12 mouse cellular contexts compared by ENCODE assay signal in genomic region chr1:22640568-22640967, GRCm38 (mm10).
DNase-seq lines count a peak whose midpoint lies in the region; ATAC-seq and TF ChIP-seq lines count a peak whose summit lies in the region.
"Had no signal": no experiment of that assay in that cellular context is flagged by ENCODE, and none has a peak within 500 bp of the region (broad histone marks: within the 10 kb centered on the region; RNA-seq: fewer than 3 reads in every experiment).

No protein-coding gene starts in this region.

- H3K9me3 ChIP-seq in midbrain, embryonic 14.5 days (ENCODE audit: control insufficient read depth, low read length), result no peaks in the 10 kb centered on the region
- H3K9me3 ChIP-seq in midbrain, embryonic 10.5 days (replicated peaks), result no peaks in the 10 kb centered on the region
- H3K9me3 ChIP-seq in forebrain, postnatal 0 days (ENCODE audit: low read length), result no peaks in the 10 kb centered on the region
- H3K9me3 ChIP-seq: limb, embryonic 15.5 days; neural tube, embryonic 12.5 days had no signal

- no peak overlapping the region for H3K9ac ChIP-seq in midbrain, embryonic 14.5 days (replicated peaks; ENCODE audit: low read length)
- no peak overlapping the region for H3K9ac ChIP-seq in forebrain, postnatal 0 days
- H3K9ac ChIP-seq: limb, embryonic 15.5 days; neural tube, embryonic 12.5 days had no signal

- no peak overlapping the region for H3K4me2 ChIP-seq in midbrain, embryonic 14.5 days (ENCODE audit: low read length)
- no peak overlapping the region for H3K4me2 ChIP-seq in forebrain, postnatal 0 days (ENCODE audit: low read depth)
- H3K4me2 ChIP-seq: limb, embryonic 15.5 days; neural tube, embryonic 12.5 days had no signal

- H3K4me1 ChIP-seq in midbrain, embryonic 14.5 days (ENCODE audit: control insufficient read depth, insufficient read depth, low read length), result no peaks in the 10 kb centered on the region
- H3K4me1 ChIP-seq in midbrain, embryonic 10.5 days, result no peaks in the 10 kb centered on the region
- no peaks in the 10 kb centered on the region for H3K4me1 ChIP-seq in forebrain, postnatal 0 days (ENCODE audit: insufficient read depth)
- H3K4me1 ChIP-seq: limb, embryonic 15.5 days; neural tube, embryonic 12.5 days had no signal

- H3K27me3 ChIP-seq in midbrain, embryonic 14.5 days (ENCODE audit: control insufficient read depth, insufficient read depth, low read length), result no peaks in the 10 kb centered on the region
- H3K27me3 ChIP-seq in midbrain, embryonic 10.5 days (ENCODE audit: low read depth, poor library complexity, severe bottlenecking), result no peaks in the 10 kb centered on the region
- H3K27me3 ChIP-seq in forebrain, postnatal 0 days (ENCODE audit: insufficient read depth, low read length), result no peaks in the 10 kb centered on the region
- H3K27me3 ChIP-seq: limb, embryonic 15.5 days; neural tube, embryonic 12.5 days had no signal

- WGBS in midbrain, embryonic 14.5 days, result 90% methylated on average over 5 of the region's 5 CpGs
- 94% methylated on average over 5 of the region's 5 CpGs for WGBS in midbrain, embryonic 10.5 days
- 59% methylated on average over 5 of the region's 5 CpGs for WGBS in forebrain, postnatal 0 days

- TF ChIP-seq CTCF in forebrain, postnatal 0 days (IDR thresholded peaks at IDR 0.05; ENCODE audit: low read depth), result no peak

- no peak for DNase-seq in frontal cortex, postnatal 10 days (ENCODE audit: low spot score in 2 of 2)
- DNase-seq in kidney, postnatal 10 days, result peak; percentile 47
- DNase-seq in kidney, adult 18-20 months, result no peak
- DNase-seq in midbrain, embryonic 14.5 days, result peak; percentile 35
- no peak for DNase-seq in midbrain, embryonic 10.5 days (ENCODE audit: low spot score)
- DNase-seq in forebrain, postnatal 0 days, result peak; percentile 45
- DNase-seq in retina, postnatal 1 day, result no peak
- DNase-seq: adrenal gland, postnatal 36 days; embryo, embryonic 11 days had no signal

- no peak overlapping the region for H3K27ac ChIP-seq in midbrain, embryonic 14.5 days (replicated peaks; ENCODE audit: low read depth, low read length)
- no peak overlapping the region for H3K27ac ChIP-seq in midbrain, embryonic 10.5 days (replicated peaks)
- no peak overlapping the region for H3K27ac ChIP-seq in forebrain, postnatal 0 days (ENCODE audit: low read depth, low read length)
- H3K27ac ChIP-seq: limb, embryonic 15.5 days; neural tube, embryonic 12.5 days had no signal

- H3K4me3 ChIP-seq in midbrain, embryonic 14.5 days (replicated peaks; ENCODE audit: low read depth, low read length), result no peak overlapping the region
- H3K4me3 ChIP-seq in midbrain, embryonic 10.5 days, result no peak overlapping the region
- no peak overlapping the region for H3K4me3 ChIP-seq in forebrain, postnatal 0 days (ENCODE audit: low read depth, low read length)
- H3K4me3 ChIP-seq: limb, embryonic 15.5 days; neural tube, embryonic 12.5 days had no signal

- peak; percentile 78 for ATAC-seq in frontal cortex, adult (ENCODE audit: low TSS enrichment)
- no peak for ATAC-seq in midbrain, embryonic 14.5 days (ENCODE audit: low FRiP score, low TSS enrichment)
- no peak for ATAC-seq in forebrain, postnatal 0 days

- no peaks in the 10 kb centered on the region for H3K36me3 ChIP-seq in midbrain, embryonic 14.5 days (ENCODE audit: control insufficient read depth, insufficient read depth, low read length)
- no peaks in the 10 kb centered on the region for H3K36me3 ChIP-seq in midbrain, embryonic 10.5 days
- no peaks in the 10 kb centered on the region for H3K36me3 ChIP-seq in forebrain, postnatal 0 days (ENCODE audit: insufficient read depth)
- H3K36me3 ChIP-seq: limb, embryonic 15.5 days; neural tube, embryonic 12.5 days had no signal

Comparison
In these comparisons a context has a peak if more than half of its experiments do, and no peak if none do; other contexts are left out.
1. DNase-seq: peak in kidney, postnatal 10 days (single experiment), midbrain, embryonic 14.5 days (single experiment) and forebrain, postnatal 0 days (single experiment); none in frontal cortex, postnatal 10 days (0 of 2), kidney, adult 18-20 months (single experiment), midbrain, embryonic 10.5 days (single experiment) and retina, postnatal 1 day (single experiment).